11 mouse cellular contexts compared by ENCODE assay signal in the genomic region with DNA sequence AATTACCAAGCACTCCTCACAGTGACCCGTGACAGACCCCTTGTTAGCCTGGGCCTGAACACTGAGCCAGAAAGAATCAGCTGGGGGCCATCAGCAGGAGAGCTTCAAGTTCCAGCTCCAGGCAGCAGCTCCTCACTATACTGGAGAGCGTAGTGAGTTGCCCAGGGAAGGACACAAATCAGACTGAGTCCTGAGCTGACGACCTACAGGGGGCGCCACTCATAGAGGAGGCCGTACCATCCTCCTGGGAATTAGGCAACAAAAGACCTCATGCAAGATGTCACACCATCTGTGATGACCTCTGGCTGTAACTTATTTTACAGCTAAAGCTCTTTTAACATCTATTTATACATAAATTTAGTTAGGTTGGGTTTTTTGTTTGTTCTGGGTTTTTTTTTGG.
DNase-seq lines count a peak whose midpoint lies in the region; ATAC-seq and TF ChIP-seq lines count a peak whose summit lies in the region.
"Had no signal": no experiment of that assay in that cellular context is flagged by ENCODE, and none has a peak within 500 bp of the region (broad histone marks: within the 10 kb centered on the region; RNA-seq: fewer than 3 reads in every experiment).

No protein-coding gene starts in this region.

- no peaks in the 10 kb centered on the region for H3K27me3 ChIP-seq in ES-Bruce4 (ENCODE audit: control insufficient read depth, insufficient read depth, low read length, poor library complexity, severe bottlenecking)
- no peaks in the 10 kb centered on the region for H3K27me3 ChIP-seq in liver, postnatal 0 days (ENCODE audit: insufficient read depth, low read length)

- intact Hi-C loops in heart, postnatal 36 days (cut with DNase I): no loop called here

- no peaks in the 10 kb centered on the region for H3K4me1 ChIP-seq in ES-Bruce4 (ENCODE audit: control insufficient read depth, insufficient read depth, low read length)
- H3K4me1 ChIP-seq in liver, postnatal 0 days (ENCODE audit: insufficient read depth): no peaks in the 10 kb centered on the region

- H3K4me3 ChIP-seq in ES-Bruce4 (ENCODE audit: low read depth, low read length): no peak overlapping the region
- H3K4me3 ChIP-seq in liver, postnatal 0 days (ENCODE audit: low read depth, low read length): no peak overlapping the region

- no peaks in the 10 kb centered on the region for H3K9me3 ChIP-seq in ES-Bruce4 (replicated peaks; ENCODE audit: control insufficient read depth, insufficient read depth, low read length, poor library complexity, severe bottlenecking)
- H3K9me3 ChIP-seq in liver, postnatal 0 days (ENCODE audit: low read length): no peaks in the 10 kb centered on the region

- peak; percentile 60 for DNase-seq in CD4-positive, CD25-positive, alpha-beta regulatory T cell, adult 2 months (ENCODE audit: low read depth, low spot score)
- peak; percentile 32 to 45 for DNase-seq in layer of hippocampus, postnatal 10 days (ENCODE audit: low spot score in 2 of 2)
- no peak for DNase-seq in layer of hippocampus, postnatal 36 days
- DNase-seq in liver, postnatal 0 days: peak; percentile 34
- no peak for DNase-seq in heart, postnatal 36 days
- DNase-seq in left cerebral cortex, adult 18-20 months (ENCODE audit: low spot score in 2 of 2): no peak
- DNase-seq: cerebellum, adult 18-20 months had no signal

- H3K27ac ChIP-seq in ES-Bruce4 (ENCODE audit: insufficient read depth, low read length): no peak overlapping the region
- H3K27ac ChIP-seq in liver, postnatal 0 days (ENCODE audit: low read depth): no peak overlapping the region
- H3K27ac ChIP-seq: macrophage had no signal

- TF ChIP-seq EP300 in ES-Bruce4 (IDR thresholded peaks at IDR 0.05; ENCODE audit: insufficient read depth, low read depth, low read length): no peak
- TF ChIP-seq EP300 in liver, postnatal 0 days (IDR thresholded peaks at IDR 0.05; ENCODE audit: low read depth): no peak

- H3K9ac ChIP-seq in ES-Bruce4 (ENCODE audit: low read depth, poor library complexity, severe bottlenecking): no peak overlapping the region
- no peak overlapping the region for H3K9ac ChIP-seq in liver, postnatal 0 days (replicated peaks)

- TF ChIP-seq CTCF in ES-Bruce4 (IDR thresholded peaks at IDR 0.05; ENCODE audit: low read depth, low read length): peak; percentile 51
- peak; percentile 42 for TF ChIP-seq CTCF in liver, postnatal 0 days (IDR thresholded peaks at IDR 0.05; ENCODE audit: low read depth)

- no peaks in the 10 kb centered on the region for H3K36me3 ChIP-seq in ES-Bruce4 (ENCODE audit: control insufficient read depth, insufficient read depth, low read length, poor library complexity, severe bottlenecking)
- no peaks in the 10 kb centered on the region for H3K36me3 ChIP-seq in liver, postnatal 0 days (replicated peaks; ENCODE audit: insufficient read depth, low read length)

- ATAC-seq in CD4-positive, CD25-positive, alpha-beta regulatory T cell, adult 4 months: no peak
- no peak for ATAC-seq in liver, postnatal 0 days

- TF ChIP-seq POLR2A in ES-Bruce4 (IDR thresholded peaks at IDR 0.05; ENCODE audit: insufficient read depth, low read length): no peak

- WGBS in liver, postnatal 0 days (ENCODE audit: insufficient replicate concordance): 73% methylated on average over 5 of the region's 5 CpGs

- H3K4me2 ChIP-seq in liver, postnatal 0 days (ENCODE audit: low read depth, low read length): no peak overlapping the region
- H3K4me2 ChIP-seq: heart, embryonic 11.5 days had no signal

Comparison
In these comparisons a context has a peak if more than half of its experiments do, and no peak if none do; other contexts are left out.
1. DNase-seq: peak in CD4-positive, CD25-positive, alpha-beta regulatory T cell, adult 2 months (single experiment), layer of hippocampus, postnatal 10 days (2 of 2) and liver, postnatal 0 days (single experiment); none in layer of hippocampus, postnatal 36 days (0 of 2), heart, postnatal 36 days (0 of 2) and left cerebral cortex, adult 18-20 months (0 of 2).